Mouse (Mus musculus): Measurements from ENCODE around the gene Paxx.

DNA sequence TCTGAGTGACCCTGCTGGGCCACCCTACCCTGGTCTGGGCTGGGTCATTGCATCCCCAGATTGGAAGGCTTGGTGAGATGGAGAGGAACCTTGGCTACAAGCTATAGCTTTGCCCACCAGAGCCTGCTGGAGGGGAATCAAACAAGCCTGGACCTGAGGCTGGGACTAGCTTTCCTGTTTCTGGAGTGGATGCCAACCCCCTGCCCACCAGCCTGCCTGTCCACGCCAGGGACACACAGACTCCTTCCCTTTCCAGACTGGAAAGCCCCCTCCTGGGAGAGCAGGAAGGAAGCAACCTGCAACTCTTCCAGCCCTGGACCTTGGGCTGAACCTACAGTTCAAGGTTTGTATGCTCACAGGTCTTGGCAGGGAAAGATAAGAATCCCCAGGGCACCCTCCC is 37.3 kb downstream of the Paxx start:
- TF ChIP-seq CTCF (conservative IDR thresholded peaks at IDR 0.05; ENCODE audit: low read length) (no peak), POU5F1 (IDR thresholded peaks at IDR 0.05; ENCODE audit: borderline replicate concordance, low read length) (no peak)
